Mouse (Mus musculus) midbrain, embryonic 11.5 days (tissue): Measurements from ENCODE around the gene Myrfl. TPM values are rescaled to one million over a fixed set of nuclear protein-coding genes. Genes with fewer than 3 reads are reported as not detected.
A peak's percentile ranks its signal among the peaks of the same experiment; 100 is the strongest.

Experiments used
- ATAC-seq: fragments of 200-750 bp; cut with Nextera tagmentation; 2 replicates; pipeline ENCODE4 v1.8.0; 2017; ENCODE audit warnings: moderate TSS enrichment, moderate library complexity; ENCODE audit not compliant: low FRiP score
- DNase-seq: peaks from one replicate; pipeline ENCODE4 v3.0.0; 2015; ENCODE audit warnings: low spot score; ENCODE audit errors: missing footprints
- H3K27ac ChIP-seq: fragments of 300-500 bp; sonication (generic); 2 replicates; pipeline ENCODE4 v1.5.1; 2014; ENCODE audit warnings: low read depth, low read length
- H3K27me3 ChIP-seq: fragments of 300-500 bp; sonication (generic); 2 replicates; pipeline ENCODE4 v1.6.1; 2014; ENCODE audit warnings: mild to moderate bottlenecking, low read length, moderate library complexity, mixed read lengths; ENCODE audit not compliant: control insufficient read depth, insufficient read depth
- H3K36me3 ChIP-seq: fragments of 300-500 bp; sonication (generic); 2 replicates; pipeline ENCODE4 v1.6.1; 2014; ENCODE audit warnings: mild to moderate bottlenecking, low read length, moderate library complexity, mixed read lengths; ENCODE audit not compliant: control insufficient read depth, insufficient read depth
- H3K4me1 ChIP-seq: fragments of 300-500 bp; sonication (generic); 2 replicates; pipeline ENCODE4 v1.6.1; 2014; ENCODE audit warnings: low read length; ENCODE audit not compliant: control insufficient read depth, insufficient read depth
- H3K4me2 ChIP-seq: fragments of 300-500 bp; sonication (generic); 2 replicates; pipeline ENCODE4 v1.6.1; 2014; ENCODE audit warnings: mild to moderate bottlenecking, moderate library complexity
- H3K4me3 ChIP-seq: fragments of 300-500 bp; sonication (generic); 2 replicates; pipeline ENCODE4 v1.5.1; 2014; ENCODE audit warnings: low read depth, low read length
- H3K9ac ChIP-seq: fragments of 300-500 bp; sonication (generic); 2 replicates; pipeline ENCODE4 v1.6.1; 2014; ENCODE audit warnings: low read length
- H3K9me3 ChIP-seq: fragments of 300-500 bp; sonication (generic); 2 replicates; pipeline ENCODE4 v1.6.1; 2016; ENCODE audit warnings: low read length; ENCODE audit not compliant: control insufficient read depth
- WGBS: fragments of 180-500 bp; shearing (Covaris S2); extraction: QIAGEN DNeasy Blood & Tissue Kit; methylation state at CpG from one replicate; pipeline ENCODE4 v1.1.7; 2014; 5-methylcytosine and 5-hydroxymethylcytosine counted together
- polyA plus RNA-seq: library from polyadenylated mRNA; unstranded; fragments of >200 nt; fragmentation: Nextera tagmentation; extraction: Ambion mirVana; gene quantifications from 2 replicates; pipeline ENCODE4 v1.2.1, GENCODE M21; 2014

The Myrfl gene
- polyA plus RNA-seq, 1 experiment from 2014 or later, result 0.23 TPM

DNA sequence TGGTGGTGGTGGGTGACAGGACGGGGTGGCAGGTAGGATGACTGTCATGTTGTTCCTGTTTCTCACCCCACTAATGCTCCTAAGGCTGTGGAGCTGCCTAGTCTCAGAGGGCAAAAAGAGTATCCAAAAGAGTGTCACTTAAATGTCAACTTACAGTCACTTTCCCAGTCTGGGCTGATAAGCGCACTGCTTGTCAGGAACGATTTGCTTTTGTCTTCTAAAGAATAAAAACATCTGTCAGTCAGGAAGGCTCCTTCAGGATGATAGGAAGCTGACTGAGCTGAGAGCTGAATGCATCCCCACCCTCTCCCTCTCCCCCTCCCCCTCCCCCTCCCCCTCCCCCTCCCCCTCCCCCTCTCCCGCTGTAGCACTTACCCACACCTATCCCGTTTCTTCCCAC is 113.7 kb downstream of the Myrfl start:
- Histone ChIP-seq H3K36me3 (no peaks in the 10 kb centered on the region), H3K27ac (no peak overlapping the region), H3K4me1 (no peaks in the 10 kb centered on the region), H3K27me3 (no peaks in the 10 kb centered on the region), H3K9me3 (no peaks in the 10 kb centered on the region), H3K4me3 (no peak overlapping the region), H3K4me2 (no peak overlapping the region), H3K9ac (no peak overlapping the region)
- WGBS, result 67% methylated on average over 4 of the region's 5 CpGs
- no peak for DNase-seq
- no peak for ATAC-seq

DNA sequence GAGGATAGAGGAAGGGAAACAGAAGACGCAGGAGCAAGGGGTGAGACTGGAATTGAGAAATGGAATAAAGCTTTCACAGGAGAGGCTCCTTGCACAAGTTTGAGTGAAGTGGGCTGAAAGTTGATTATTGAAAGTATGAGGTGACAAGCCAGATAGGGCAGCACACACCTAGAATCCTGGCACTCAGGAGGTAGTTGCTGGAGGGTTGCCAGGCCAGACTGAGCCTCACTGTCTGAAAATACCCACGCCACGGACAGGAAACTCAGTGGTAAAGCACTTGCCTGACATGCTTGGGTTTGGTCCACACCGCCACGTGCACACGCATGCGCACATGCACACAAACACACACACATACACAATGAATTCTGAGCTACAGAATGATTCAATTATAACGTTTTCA is 118.8 kb downstream of the Myrfl start:
- DNase-seq, result no peak
- no peaks in the 10 kb centered on the region for H3K9me3 ChIP-seq
- H3K9ac ChIP-seq, result no peak overlapping the region
- H3K4me3 ChIP-seq, result no peak overlapping the region
- no peaks in the 10 kb centered on the region for H3K27me3 ChIP-seq
- WGBS, result 93% methylated on average over 8 of the region's 8 CpGs
- no peaks in the 10 kb centered on the region for H3K36me3 ChIP-seq
- H3K4me2 ChIP-seq, result no peak overlapping the region
- no peak overlapping the region for H3K27ac ChIP-seq
- ATAC-seq, result no peak
- H3K4me1 ChIP-seq, result no peaks in the 10 kb centered on the region

DNA sequence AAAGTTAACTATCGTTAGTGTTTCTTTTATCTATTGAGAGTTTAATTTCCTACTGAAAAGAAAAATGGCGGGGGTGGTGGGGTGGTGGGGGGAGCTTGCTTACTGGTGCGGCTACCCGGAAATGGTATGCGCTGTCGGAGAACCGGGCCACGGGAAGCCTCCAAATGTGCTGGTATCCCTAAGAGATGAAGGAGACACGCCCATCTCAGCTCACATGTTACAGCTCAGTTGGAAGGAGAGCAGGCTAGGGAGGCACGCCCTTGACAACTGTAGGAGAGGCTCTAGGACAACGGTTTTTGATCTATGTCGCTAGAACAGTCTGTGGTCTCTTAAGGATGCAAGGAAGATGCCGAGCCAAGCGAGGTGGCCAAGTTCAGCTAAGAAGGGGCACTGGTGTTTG is 119.9 kb downstream of the Myrfl start:
- no peaks in the 10 kb centered on the region for H3K9me3 ChIP-seq
- no peaks in the 10 kb centered on the region for H3K36me3 ChIP-seq
- no peak overlapping the region for H3K9ac ChIP-seq
- WGBS, result 80% methylated on average over 14 of the region's 14 CpGs
- no peaks in the 10 kb centered on the region for H3K27me3 ChIP-seq
- H3K4me1 ChIP-seq, result no peaks in the 10 kb centered on the region
- no peak overlapping the region for H3K27ac ChIP-seq
- H3K4me2 ChIP-seq, result no peak overlapping the region
- H3K4me3 ChIP-seq, result no peak overlapping the region
- ATAC-seq, result no peak
- peak; percentile 44 for DNase-seq

DNA sequence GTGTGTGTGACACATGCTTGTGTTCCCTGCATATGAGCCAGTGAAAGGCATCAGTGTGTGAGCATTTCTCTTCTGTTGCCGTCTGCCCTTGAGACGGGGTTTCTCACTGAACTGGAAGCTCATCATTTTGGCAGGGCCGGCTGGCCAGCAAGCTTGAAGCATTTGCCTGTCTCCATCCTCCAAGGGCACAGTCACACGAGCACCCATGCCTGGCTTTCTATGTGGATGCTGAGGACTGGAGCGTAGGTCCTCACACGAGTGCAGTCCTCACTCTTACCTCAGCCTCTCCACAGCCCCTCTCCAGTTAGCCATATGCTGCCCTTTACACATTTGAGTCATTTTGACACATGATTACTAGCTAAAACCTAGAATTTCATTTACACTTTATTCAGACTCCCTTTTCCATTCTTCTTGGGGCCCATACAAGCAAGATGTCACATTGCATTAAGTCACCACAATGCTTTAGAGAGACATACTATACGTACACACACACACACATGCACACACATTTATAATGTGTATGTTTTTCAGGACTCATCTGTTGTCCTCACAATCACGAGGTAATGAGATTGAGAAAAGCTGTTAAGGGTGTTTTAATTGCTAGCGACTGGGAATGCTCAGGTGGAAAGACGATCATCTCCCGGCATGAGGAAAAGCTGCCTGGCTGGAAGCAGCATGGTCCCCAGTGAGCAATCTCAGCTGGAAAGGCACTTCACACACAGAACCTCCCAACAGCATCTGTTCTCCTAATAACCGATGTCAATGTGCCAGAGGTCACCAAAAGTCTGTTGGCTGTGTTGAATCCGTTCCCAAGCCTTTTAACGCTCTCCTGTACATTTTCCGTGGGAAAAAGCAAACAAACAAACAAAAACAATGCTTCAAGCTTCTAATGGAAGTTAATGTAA is 122.6 kb downstream of the Myrfl start:
- 74% methylated on average over 15 of the region's 15 CpGs for WGBS
- H3K4me1 ChIP-seq, result no peaks in the 10 kb centered on the region
- H3K27ac ChIP-seq, result no peak overlapping the region
- H3K9ac ChIP-seq, result no peak overlapping the region
- ATAC-seq (no peak), DNase-seq (peak; percentile 71)
- H3K9me3 ChIP-seq, result no peaks in the 10 kb centered on the region
- no peaks in the 10 kb centered on the region for H3K27me3 ChIP-seq
- no peak overlapping the region for H3K4me3 ChIP-seq
- H3K36me3 ChIP-seq, result no peaks in the 10 kb centered on the region
- H3K4me2 ChIP-seq, result no peak overlapping the region

DNA sequence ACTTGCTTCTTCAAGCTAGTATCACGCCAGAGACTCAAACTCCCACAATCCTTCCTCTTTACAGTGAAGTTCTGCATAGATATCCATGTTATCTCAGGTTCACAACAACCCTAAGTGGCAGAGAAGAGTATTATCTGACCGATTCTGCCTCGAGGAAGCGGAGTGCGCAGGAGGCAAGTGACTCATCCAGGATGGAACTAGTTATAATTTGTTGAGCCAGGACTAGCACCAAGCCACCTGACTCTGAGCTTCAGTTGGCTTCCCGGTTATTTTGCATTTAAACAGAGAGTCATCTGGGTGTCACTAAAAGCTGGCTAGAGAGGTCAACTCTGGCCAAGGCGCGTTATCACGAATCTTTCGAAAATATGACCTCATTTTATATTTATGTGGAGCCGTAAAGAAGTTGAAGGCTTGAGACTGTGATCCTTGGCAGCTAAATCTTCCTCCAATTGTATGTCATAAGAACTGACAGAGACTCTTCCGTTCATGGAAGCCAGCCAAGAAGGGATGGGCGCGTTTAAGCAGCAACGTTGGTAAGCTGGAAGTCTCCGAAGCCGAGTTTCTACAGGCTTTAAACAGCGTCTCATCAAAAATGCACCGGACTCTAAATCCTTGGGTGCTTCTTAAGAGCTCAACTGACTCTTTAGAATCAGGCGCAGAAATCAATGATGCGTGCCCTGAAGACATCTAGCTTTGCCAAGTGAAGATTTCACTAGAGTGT is 125.3 kb downstream of the Myrfl start:
- no peaks in the 10 kb centered on the region for H3K27me3 ChIP-seq
- H3K4me2 ChIP-seq, result no peak overlapping the region
- H3K36me3 ChIP-seq, result no peaks in the 10 kb centered on the region
- ATAC-seq (no peak), DNase-seq (no peak)
- no peaks in the 10 kb centered on the region for H3K4me1 ChIP-seq
- H3K4me3 ChIP-seq, result no peak overlapping the region
- no peak overlapping the region for H3K27ac ChIP-seq
- no peaks in the 10 kb centered on the region; the same call in 1 of the 2 replicates for H3K9me3 ChIP-seq
- WGBS, result 85% methylated on average over 21 of the region's 21 CpGs
- H3K9ac ChIP-seq, result no peak overlapping the region

DNA sequence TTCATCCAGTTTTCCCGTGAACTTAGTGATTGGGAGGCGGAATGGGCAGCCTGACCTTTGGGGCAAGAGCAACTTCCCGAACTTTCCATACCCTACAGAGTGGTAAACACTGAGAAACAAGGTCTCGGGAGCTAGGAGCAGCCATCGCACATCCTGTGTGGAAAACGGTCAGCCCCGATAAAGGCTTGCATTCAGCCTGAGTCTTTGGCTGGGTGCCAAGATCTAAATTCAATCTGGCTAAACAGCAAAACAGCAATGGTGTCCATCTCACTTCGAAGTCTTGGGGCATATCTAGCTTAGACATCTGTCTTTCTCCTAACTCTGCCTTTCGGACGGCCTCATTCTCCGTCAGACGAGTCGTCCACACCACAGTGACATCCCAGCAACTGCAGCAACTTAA is 128.1 kb downstream of the Myrfl start:
- Histone ChIP-seq H3K9me3 (no peaks in the 10 kb centered on the region; the same call in 1 of the 2 replicates), H3K36me3 (no peaks in the 10 kb centered on the region), H3K4me3 (no peak overlapping the region), H3K27ac (no peak overlapping the region), H3K9ac (no peak overlapping the region), H3K4me2 (no peak overlapping the region), H3K4me1 (no peaks in the 10 kb centered on the region), H3K27me3 (no peaks in the 10 kb centered on the region)
- DNase-seq (peak; percentile 49), ATAC-seq (no peak)
- 80% methylated on average over 13 of the region's 13 CpGs for WGBS

DNA sequence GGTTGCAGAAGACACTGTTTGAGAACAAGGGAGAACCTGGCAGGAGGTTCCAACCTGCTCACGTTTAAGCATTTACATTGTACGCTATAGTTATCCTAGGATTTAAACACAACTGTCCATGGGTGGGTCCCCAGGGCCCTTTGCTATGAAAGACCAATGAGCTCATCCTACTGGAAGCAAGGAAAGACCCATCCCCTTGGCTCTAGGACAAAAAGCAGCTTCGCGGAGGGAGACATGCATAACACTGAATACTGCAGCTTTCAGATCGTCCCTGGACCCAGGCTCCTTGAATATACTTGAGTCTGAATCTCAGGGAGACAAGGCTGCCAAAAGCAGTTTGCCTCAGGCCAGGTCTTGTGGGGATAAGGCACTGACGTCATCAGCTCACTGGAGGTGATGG is 130.2 kb downstream of the Myrfl start:
- DNase-seq (no peak), ATAC-seq (no peak)
- WGBS, result 82% methylated on average over 6 of the region's 6 CpGs
- Histone ChIP-seq H3K4me3 (no peak overlapping the region), H3K4me2 (no peak overlapping the region), H3K27ac (no peak overlapping the region), H3K9me3 (no peaks in the 10 kb centered on the region; the same call in 1 of the 2 replicates), H3K27me3 (no peaks in the 10 kb centered on the region), H3K4me1 (no peaks in the 10 kb centered on the region), H3K9ac (no peak overlapping the region), H3K36me3 (no peaks in the 10 kb centered on the region)

DNA sequence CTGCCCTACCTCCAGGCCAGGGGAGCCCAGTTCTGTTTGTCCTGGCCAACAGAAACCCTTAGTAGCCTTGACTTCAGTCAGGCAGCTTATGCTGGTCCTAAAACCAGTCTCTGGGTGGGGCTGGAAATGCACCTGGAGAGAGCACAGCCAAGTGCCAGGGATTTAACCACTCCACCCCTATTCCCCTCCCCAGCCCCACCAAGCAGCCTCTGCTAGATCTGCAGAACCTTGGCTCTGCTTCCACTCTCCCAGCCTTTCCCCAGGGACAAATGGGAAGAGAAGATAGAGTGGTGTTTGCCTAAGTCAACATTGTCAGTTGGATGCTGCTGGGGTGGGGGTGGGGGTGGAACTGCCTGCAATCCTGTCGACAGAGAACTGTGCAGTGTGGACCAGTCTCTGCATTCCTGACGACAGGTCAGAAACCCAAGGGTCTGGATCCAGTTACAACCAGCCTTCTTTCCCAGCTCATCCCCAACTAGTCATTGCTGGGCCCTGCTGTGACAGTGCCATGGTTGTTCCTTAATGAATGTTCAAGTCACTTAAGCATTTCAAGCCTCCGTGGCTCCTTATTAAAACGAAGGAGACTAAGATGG is 135.1 kb downstream of the Myrfl start:
- H3K27ac ChIP-seq, result no peak overlapping the region
- WGBS, result 60% methylated on average over 4 of the region's 4 CpGs
- H3K27me3 ChIP-seq, result no peaks in the 10 kb centered on the region
- ATAC-seq, result peak; percentile 42; the same call in 1 of the 2 replicates
- DNase-seq, result no peak
- H3K4me3 ChIP-seq, result no peak overlapping the region
- no peak overlapping the region for H3K9ac ChIP-seq
- H3K4me1 ChIP-seq, result no peaks in the 10 kb centered on the region
- H3K36me3 ChIP-seq, result no peaks in the 10 kb centered on the region
- H3K9me3 ChIP-seq, result no peaks in the 10 kb centered on the region
- H3K4me2 ChIP-seq, result no peak overlapping the region

DNA sequence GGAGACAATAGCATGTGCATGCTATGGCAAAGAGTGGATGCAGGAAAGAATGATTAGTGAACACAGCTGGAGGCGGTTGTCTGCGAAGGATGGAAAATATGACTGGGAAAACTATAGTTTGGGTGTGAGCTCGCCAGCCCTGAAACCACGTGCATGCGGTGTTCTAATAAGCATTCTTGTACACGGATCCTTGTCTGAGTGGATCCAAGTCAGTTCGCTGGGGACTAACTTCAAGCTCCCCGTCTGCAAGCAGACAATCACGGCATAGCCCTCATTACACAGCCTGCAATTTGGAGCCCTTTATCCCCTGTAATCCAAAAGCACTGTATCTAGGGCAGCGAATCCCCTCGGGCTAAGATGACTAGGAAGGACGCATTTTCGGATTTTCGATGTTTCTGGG is 136.2 kb downstream of the Myrfl start:
- Histone ChIP-seq H3K4me1 (no peaks in the 10 kb centered on the region), H3K4me3 (no peak overlapping the region), H3K4me2 (no peak overlapping the region), H3K9ac (no peak overlapping the region), H3K9me3 (no peaks in the 10 kb centered on the region), H3K36me3 (no peaks in the 10 kb centered on the region), H3K27ac (no peak overlapping the region), H3K27me3 (no peaks in the 10 kb centered on the region)
- DNase-seq, result no peak
- no peak for ATAC-seq
- 83% methylated on average over 14 of the region's 14 CpGs for WGBS
